Mouse (Mus musculus) 3134 (cell line): ENCODE measurements around the gene Mcur1.

ENCODE experiments used
- DNase-seq: peaks from one replicate; pipeline ENCODE4 v3.0.0-alpha.2; 2011; ENCODE audit warnings: low spot score; ENCODE audit not compliant: insufficient read length; ENCODE audit errors: extremely low read depth

Mcur1 gene

DNA sequence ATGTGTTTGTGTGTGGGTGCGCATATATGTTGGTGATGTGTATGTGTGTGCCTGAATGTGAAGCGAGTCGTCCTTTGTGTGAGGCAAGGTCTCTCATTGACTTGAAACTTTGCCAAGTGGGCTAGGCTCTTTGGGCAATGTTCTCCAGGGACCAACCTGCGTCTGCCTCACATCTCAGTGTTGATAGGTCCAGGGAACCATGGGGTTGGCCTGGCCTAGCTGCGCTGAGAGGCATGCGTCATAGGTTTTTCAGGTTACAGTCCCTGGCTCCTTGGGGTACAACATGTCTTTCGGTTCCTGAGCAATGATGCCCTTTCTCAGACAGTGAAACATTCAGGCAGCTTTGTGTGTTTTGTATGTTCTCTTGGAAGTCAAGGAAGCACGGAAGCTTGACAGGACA lies 6.2 kb upstream of the Mcur1 start:
- DNase-seq: no peak

DNA sequence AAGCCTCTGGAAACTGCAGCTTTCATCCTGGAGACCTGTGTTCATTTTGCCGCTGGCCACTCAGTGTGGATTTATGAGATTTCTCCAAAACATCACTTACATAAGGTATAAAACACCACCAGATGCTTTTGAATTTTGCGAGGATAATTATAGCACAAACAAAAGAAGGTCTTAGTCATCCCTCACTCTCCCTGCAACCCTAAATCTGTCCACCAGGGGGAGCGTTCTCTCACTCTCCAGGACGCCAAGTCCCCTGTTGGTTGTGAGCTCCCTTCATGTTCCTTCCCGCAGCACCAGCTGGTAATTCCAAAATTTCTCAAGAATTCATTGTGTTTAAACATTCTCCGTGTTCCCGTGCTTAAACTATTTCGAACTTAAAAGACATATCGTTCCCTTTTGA lies 5.4 kb upstream of the Mcur1 start:
- DNase-seq: peak; percentile 33

DNA sequence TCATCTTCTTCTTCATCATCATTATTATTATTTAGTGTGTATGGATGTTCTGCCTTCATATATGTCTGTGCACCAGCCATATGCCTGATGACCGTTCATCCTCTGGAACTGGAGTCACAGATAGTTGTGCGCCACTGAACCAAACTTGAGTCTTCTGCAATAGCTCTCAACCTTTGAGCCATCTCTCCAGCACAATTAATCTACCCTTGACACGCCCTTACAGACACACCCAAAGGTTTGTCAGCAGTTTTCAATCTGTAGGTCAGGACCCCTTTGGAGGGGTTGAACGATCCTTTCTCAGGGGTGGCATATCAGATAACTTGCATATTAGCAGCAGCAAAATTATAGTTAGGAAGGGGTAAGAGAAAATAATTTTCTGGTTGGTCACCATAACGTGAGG lies 4.7 kb upstream of the Mcur1 start:
- no peak for DNase-seq

DNA sequence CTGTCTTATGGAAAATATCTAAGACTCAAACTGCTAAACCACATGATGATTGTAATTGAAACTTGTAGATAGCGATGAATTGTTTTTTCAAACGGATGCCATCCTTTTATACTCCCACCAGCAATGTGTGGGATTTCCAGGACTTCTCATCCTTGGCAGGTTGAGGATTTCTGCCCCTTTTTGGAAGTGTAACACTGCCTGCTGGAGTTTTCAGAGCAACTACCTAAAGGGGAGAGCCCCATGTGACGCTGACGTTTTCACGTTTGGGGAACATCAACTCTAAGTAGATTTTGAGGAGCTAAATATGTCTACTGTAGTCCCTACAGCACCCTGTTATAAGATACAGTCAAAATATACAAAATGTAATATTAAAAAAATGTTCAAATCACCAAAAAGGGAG lies 2.7 kb upstream of the Mcur1 start:
- DNase-seq: no peak

DNA sequence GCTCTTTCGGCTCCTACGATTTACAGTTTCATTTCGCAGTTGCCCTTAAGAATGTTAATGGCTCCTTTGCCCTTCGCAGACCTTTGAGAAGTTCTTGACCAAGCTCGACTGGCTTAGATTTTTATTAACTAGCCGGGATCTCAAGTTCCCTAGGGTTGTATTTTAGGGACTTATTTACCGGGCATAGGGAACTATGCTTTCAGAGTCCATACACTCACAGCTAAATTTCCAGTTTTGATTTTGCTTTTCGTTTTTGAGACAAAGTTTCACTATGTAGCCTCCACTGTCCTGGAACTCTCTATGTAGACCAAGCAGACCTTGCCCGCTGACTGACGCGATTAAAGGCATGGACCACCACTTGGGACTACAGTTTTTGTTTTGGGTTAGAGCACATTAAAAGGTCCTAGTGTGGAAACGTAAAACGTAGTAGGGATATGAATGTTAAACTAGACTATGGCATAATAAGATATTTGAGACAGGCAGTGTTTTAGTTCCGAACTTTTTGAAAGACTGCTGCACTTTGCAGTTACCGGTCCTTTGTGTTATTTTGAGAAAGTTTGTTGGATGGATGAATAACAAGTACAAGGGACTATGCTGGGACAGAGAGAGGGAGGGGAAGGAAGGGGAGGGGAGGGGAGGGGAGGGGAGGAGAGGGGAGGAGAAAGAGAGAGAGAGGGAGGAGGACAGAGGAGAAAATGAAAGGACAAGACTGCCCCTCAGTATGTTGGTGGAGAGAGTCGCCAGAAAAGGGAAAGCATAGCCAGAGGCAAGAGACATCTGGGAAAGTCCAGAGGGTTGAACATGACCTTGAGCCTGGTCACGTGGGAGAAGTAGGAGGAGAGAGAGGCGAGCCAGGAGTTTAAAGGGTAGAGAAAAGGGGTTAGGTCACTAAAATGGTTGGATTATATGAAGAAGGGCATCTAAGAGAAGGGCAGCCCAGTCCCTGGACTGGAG lies 744 bp upstream of the Mcur1 start:
- peak; percentile 61 for DNase-seq

DNA sequence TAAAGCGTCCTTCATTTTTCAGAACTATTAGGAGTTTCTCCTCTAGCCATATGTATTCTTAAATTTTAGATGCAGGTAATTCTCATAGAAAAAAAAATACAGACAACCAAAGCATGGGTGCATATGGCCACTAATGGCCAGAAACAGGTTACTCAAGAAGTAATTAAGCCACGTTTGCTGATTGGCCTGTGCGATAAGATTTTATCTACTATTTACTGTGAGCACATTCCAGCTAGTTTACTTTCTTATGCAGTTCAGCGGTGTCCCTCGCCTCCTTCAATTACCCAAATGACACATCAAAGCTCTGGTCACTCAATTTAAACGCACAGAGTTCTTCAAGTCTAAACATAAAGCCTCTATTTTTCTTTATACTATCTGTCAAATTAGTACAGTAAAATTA lies 1.0 kb downstream of the Mcur1 start:
- no peak for DNase-seq

DNA sequence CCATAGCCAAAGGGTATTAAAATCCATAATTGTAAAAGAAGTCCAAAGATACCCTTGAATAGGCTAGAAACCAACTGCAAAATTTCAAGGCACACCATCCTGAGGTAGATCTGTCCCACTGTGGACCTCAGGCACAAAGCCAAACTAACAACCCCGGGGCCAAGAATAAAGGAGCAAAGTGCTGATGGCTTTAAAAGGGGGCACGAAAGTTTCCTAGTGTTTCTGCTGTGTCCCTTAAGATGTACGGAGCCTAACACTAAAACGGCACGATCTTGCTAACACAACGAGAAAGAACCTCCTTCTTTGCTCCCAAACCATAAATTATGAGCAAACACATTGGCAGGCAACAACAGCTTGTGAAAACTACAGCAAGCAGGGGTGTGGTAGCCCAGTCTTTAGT lies 1.6 kb downstream of the Mcur1 start:
- DNase-seq: no peak

DNA sequence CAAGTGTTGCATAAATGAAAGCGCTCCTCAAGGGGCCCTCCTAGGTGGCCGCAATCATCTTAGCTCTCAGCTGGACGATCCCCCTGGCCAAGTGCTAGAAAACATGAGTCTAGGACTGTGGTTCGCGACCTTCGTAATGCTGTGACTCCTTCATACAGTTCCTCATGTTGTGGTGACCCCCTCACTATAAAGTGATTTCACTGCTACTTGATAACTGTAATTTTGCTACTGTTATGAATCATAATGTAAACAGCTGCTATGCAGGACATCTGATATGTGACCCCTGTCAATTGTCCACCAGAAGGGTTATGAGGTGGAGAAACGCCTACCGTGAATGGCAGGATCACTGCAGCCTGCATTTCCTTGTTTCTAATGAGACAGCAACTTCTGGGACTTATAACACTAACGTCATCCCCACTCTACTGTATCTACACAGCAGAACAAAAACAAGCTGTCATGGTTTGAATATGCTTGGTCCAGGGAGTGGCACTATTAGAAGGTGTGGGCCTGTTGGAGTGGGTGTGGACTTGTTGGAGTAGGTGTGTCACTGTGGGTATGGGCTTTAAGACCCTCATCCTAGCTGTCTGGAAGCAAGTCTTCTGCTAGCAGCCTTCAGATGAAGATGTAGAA lies 3.0 kb downstream of the Mcur1 start:
- no peak for DNase-seq

DNA sequence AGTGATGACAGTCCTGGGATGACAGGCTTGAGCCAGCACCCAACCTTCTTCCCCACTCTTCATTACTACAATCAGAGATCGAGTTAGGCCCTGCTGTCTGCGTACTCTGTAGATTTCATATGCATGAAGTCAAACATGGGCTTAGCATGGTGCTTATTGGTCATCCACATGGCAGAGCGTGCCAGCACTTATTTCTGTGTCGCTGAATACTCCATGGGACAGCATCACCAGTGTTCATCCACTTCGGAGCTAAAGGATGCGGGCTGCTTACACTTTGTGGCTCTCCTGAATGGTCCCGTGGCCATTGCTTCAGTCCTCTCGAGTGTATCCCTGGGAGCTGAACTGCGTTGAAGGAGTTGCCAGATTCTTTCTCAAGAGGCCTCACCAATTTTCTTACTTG lies 4.7 kb downstream of the Mcur1 start:
- no peak for DNase-seq

DNA sequence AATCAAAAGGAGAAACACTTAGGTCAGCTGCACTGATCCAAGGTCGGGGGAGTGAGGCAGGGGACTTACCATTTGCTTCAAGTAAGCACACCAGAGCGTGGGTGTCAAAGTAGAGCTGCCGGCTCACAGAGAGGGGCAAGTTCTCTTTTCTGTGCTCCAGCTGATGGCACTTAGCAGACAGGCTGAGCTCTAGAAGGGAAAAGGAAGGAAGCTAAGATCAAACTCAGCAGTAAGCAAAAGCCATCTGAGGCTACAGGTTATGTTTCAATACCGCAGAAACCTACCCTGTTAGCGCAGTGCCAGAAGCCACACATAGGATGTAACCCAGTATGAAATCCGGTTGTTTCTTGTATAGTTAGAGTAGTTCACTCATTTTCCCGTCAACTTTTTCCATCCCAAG lies 5.2 kb downstream of the Mcur1 start:
- DNase-seq: no peak

DNA sequence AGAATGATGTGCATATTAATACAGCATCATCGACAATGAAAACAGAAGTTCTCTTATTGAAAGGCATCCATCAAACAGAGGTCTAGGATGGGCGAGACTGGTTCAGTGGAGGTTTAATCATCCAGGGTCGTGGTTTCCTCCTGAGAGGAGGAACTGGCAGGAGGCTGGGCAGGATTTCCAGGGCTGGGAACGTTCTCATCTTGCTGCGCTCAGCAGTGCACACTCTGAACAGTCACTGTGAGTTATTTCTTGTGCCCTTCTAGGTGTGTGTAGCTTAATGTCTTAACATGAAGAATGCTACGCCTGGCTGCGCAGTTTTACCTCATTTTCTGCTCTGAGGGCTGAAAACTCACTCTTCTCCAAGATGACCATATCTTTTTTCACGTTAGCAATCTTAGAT lies 9.3 kb downstream of the Mcur1 start:
- DNase-seq: no peak

DNA sequence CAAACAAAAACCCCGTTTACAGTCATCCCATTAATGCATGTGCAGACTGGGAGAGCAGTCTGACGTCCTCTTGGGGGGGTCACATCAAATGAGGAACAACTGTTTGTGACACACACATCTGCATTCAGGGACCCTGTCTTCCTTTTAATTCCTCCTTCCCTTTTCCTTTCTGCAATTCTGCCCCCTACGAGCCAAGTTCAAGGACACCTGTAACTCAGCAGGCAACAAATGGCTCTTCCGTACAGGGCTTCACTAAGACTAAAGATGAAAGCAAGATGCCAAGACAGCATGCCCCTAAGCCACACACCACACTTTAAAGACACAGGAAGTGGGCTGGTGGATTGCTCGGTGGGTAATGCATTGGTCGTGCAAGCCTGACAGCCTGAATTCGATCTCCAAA lies 10.1 kb downstream of the Mcur1 start:
- no peak for DNase-seq

DNA sequence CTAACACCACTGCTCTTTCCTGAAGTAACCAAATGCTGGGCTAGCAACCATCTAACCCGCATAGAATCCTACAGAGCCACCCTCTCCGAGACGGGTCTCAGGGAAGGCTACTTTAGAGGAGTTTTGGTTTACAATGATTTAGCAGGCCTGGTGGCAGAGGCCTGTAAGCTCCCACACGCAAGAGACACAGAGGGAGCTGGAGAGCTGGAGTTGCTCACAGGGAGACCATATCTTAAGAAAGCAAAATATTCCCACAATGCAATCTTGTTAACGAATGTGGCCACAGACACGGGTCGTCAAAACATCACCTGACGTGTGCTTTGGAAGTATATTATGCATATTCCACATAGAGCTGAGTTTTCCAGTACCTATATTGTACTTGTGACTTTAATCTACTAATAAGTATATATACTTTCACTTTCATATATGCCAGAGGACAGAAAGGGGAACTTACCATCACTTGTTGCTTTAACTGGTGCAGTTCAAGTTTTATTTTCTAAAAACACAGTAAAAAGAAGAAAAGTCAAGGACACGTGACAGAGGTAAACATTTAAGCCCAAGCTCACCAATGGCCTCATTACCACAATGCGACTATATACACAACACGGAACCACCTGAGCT lies 10.8 kb downstream of the Mcur1 start:
- DNase-seq: no peak

DNA sequence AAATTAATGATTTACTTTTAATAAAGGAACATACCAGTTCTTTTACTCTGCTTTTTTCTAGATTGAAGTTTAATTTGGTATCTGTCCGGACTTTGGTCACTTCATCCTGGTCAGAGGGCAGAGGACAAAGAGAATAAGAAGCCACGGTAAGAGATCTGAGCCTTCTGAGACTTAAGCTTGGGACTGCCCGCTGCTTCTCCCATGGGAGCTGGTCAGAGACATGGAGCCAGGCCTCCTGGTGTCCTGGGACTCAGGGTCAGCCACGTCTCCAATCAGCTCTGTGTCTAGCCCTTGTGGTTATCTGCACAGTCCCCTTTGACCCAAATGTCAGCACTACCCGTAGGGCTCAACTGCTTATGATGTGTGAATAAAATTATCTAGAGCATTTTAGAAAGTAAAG lies 11.4 kb downstream of the Mcur1 start:
- DNase-seq: no peak

DNA sequence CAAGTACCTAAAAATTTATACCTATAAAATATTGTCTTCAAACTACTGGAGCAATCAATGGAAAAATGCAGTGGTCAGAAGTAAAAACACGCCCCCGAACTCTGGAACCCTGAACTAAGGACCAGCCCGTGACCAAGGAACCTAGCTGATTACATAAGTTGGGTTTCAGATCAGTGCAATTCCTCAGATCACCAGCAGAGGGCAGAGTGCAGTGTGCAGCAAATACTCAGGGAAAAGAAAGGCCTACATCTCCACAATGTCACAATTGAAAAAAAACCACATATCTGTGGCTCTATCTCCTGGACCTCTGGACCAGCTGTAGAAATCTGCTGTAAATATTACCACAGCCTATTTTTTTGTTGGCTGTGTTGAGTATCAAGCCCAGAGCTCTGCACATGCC lies 13.1 kb downstream of the Mcur1 start:
- DNase-seq: no peak

DNA sequence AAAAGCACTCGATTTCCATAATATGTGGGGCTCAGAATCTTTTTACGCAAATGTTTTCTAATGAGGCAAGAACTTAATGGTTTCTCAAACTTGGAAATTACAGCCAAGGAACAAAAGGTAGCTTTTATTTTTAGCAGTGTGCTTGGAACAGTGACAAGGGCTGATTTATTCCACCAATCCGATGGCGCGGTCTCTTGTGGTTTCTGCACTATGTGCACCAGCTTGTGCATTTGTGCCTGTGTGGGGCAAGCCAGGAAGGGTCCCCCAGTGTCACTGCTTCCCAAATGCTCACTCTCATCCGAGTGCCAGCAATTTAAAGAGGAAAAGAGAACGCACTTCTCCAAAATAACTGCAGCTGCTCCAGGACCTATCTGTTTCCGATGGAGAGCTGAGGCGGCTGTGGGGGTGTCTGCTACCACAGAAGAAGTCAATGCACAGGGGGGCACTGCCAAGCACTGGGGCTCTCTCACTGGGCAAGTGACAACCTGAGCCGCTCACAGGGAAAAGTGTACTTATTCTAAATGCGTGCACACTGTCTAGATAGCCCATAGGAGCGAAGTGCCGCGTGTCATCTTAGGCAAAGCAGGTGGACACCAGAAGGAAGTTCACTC lies 19.7 kb downstream of the Mcur1 start:
- DNase-seq: no peak

DNA sequence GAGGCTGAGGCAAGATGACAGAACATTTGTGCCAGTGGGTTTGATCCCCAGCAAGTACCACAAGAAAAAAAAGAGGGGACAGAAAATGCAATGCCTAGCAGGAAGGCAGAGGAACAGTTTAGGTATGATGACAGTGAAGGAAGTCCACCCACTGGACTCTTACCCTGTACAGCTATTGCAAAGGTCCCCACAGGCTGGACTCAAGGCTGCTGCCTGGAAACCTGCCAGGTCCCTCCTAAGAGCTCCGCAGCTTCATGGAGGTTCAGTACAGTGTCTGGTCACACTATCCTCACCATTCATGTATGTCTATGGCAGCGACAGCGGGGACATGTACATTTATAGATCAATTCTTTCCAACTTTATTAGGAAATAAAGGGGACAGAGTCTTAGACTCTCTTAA lies 20.6 kb downstream of the Mcur1 start:
- no peak for DNase-seq

DNA sequence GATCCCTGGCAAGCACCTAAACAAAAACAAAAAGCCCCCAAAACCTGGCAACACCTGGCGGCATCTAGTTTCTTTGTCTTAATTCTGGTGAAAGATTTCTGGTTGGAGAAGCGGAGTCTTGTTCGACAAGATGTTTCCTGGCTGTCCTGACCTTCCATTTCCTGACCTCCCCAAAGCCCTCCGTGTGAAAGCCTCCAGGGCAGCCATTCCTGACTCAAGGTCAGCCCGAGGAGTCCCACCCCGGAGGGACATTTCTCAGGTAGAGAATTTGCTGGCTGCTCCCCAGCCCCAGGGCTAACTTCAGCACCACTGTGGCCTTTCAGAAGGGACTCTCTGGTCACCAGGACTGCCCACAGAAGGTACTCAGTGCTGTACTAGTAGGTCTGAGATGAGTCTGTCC lies 22.1 kb downstream of the Mcur1 start:
- DNase-seq: no peak

DNA sequence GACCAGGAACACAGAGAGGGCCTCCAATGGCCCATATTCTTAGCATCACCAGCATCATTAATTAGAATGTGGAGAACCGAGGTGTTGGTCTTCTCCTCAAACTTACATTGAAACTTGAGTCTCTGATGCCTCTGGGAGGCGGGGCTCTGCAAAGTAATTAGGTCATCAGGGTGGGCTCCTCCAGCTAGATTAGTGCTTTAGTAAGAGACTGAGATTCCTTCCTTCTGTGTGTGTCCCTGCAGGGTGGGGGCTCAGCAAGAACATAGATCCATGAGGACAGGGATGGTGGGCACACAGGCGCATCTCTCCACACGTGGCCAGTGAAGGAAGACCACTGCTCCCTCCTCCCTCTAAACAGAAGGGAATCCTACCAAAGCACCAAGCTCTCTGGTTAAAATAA lies 26.0 kb downstream of the Mcur1 start:
- DNase-seq: no peak

DNA sequence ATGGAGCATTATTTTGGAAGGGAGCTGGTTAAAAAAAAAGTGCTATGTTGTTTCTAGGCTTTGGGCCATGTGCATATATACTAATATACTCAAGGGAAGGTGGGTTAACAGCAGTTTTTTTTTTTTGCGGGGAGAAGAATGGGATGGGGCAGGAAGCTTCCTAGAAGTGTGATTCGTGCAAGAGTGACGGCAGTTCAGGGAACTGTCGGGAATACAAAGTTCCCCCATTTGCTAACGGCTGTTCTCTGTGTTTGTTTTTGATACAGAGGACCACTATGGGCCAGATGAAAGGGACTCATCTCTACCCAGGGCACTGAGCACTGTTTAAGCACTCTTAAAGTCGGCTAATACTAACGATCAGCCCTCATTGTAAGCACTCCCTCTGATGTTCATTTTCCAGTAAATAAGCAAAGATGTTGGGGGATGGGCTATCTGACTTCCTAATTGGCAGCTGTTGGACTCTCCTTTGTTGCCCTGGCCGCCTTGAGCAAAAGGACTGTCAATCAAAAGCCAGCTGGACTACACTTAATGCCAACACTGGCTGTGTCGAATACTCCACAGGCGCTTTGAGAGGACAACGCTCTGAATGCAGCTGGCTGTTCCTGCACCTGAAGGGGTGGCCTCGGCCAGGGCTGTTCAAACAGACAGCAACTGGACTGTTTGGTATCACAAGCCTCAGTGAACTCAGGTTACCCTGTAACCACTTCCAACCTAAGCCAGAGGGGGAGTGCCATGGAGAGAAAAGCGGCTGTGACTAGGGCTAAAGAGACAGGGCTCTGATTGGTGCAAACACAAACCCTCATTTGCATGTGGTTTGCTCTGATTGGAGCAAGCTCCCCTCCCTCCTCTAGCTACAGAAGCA lies 28.9 kb downstream of the Mcur1 start:
- no peak for DNase-seq
